Mouse (Mus musculus): ENCODE results near the gene Amd1. TPM values are rescaled to one million over a fixed set of nuclear protein-coding genes. Genes with fewer than 3 reads are reported as not detected.

Amd1 gene
- polyA plus RNA-seq (2012; rRNA removed), result 4.7 and 5.5 TPM in 2 replicates

DNA sequence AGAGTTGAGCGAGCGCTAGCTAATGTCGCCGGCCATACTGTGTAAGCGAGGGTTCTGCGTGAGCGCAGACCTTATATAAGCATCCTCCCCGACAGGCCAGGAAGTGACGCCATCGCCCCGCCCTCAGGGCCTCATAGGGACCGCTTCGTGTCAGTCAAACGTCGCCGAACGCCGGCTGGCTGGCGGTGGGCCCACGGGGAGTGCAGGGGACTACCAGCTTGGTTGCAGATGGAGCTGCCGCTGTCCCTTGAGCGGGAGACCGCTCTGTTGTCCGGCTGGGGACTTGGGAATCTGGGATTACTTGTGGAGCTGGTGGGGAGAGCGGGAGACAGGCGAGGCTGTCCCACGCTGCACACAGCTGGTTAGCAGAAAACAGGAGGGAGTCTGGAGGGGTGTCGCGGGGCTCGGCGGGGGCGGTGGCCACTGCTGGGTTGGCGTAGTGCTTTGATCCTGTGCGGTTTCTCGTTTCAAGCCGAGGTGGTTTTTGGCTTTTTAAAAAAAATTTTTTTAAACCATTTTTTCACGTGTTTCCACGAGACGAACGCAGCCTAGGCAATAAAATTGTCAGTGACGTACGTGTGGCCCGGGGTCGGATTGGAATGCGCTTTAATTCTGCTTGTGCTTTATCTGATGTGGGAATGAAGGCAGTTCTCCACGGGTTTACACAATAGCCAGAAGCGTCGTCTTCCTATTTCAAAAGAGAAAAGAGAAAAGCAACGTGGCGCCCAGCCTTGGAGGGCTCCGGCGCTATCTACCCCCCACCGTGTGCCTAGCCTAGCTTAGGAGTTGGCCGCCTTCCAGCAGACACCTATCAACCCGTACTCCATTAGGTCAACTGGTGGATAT is at the start of gene Amd1:
Amd1 (minus strand) TSS at position 47 of the 846 bp plus-strand sequence.

DNA sequence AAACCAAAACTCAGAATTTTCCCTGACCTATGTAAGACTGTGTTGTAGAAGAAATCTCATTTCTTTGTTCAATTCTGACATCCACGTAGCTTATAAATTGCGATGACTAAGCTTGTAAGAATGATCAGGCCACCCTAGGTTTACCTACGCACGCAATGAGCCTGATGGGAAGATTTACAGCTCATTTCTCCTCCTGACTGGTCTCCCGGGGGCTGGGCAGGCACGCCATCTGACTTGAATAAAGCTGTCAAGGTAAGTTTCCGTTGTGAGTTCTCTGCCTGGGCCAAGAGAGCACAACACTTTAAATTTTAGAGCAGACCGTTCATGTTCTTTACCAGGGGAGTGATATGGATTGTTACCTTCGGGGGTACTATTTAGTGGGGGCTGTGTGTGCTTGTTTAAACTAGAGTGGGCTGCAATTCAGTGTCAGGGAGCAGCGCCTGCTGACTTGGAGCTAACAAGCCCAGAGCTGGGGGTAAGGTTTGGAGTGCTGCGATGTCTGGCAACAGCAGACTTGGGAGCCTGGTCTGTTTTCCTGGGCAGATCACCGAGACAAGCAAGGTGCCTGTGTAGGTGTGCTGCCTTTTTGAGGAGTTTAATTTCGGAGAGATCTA is 37.5 kb upstream of the Amd1 start, which contains the start of gene Cdk19:
Cdk19 (plus strand) TSS at position 214 of the 614 bp plus-strand sequence.

GRCm38 (mm10) chr10:40257414-40258255 is 44.4 kb downstream of the Amd1 start, which contains the start of gene Gtf3c6:
TSS of gene Gtf3c6 (minus strand) at chr10:40258108.

GRCm38 (mm10) chr10:40246374-40247165 is 55.4 kb downstream of the Amd1 start, which contains the start of gene Rpf2:
TSS of gene Rpf2 (minus strand) at chr10:40247036.

Other genes starting within 250 kb of the Amd1 start
- gene Slc16a10, start 159.9 kb downstream of the Amd1 start, polyA plus RNA-seq (2012; rRNA removed), result 4.4 and 6.4 TPM in 2 replicates
- gene Rpf2, start 55.1 kb downstream of the Amd1 start, polyA plus RNA-seq (2012; rRNA removed), result 0.65 and 1.5 TPM in 2 replicates
- 3.1 and 3.3 TPM in 2 replicates for gene Gtf3c6, start 44.1 kb downstream of the Amd1 start, polyA plus RNA-seq (2012; rRNA removed)
- gene Cdk19, start 37.4 kb upstream of the Amd1 start, polyA plus RNA-seq (2012; rRNA removed), result 5.7 and 6.5 TPM in 2 replicates

All from colon, adult 2 months (tissue).